Mouse (Mus musculus) T-helper 2 cell (primary cell): ENCODE data around the gene Dgcr2.

Experiments used
- in situ Hi-C: fragments of 300-600 bp; cut with MboI, MseI; formaldehyde crosslinking; loops from one replicate; pipeline ENCODE4 v1.15.1; 2025; ENCODE audit warnings: high pct_unique_total_duplicates

The Dgcr2 gene

DNA sequence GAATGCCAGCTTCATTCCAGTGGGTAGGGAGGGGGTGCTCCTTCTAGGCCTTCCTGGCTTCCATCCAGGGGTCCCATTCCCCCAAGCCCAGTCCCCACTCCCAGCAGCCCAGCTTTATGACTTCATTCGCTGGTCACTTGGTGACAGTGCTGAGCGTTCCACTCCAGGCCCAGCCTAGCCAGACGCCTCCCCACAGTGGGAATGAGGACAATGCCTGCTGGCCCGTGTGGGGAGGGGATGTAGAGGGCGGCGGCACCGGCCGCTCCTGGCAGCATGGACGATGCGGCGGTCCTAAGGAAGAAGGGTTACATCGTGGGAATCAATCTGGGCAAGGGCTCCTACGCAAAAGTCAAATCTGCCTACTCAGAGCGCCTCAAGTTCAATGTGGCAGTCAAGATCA lies at the start of gene Dgcr2, which contains the start of gene Tssk2:
Dgcr2 (minus strand) TSS at position 101 of the 400 bp plus-strand sequence.
Tssk2 (plus strand) TSS at position 176 of the 400 bp plus-strand sequence.
- in situ Hi-C loops = no loop called here

DNA sequence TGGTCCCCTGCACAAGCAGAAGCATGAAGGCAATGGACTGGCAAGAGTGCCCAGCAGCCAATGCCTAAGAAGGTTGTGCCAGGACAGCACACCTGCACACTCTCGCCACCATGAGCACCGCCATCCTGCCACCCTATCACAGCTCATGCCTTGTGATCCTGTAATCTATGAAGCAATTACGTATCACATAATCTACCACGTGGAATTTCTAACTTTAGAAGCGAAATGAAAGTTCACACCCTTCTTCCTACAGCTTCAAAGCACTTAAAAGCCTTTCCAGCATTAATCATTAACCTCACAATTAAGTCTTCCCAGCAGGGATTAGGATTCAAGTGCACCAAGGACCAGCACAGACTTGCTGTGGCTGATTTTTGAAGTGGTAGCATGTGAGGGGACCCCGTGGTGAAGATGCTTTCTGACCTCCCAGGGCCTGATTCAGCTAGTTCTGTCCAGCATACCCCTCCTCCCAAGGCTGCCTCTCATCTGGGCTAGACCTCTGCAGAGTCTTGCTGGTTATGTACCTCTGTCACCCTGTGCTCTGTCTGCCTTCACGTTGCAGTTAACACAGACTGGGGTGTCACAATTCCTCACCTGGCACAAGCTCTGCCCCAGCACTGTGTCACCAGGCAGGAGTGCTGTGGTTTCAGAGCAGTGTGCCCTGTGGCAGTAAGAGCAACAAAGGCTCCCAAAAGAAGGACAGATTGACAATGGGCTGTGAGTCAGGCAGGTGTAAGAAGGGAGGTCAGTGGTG lies 46.9 kb upstream of the Dgcr2 start:
- in situ Hi-C loops = no loop called here

DNA sequence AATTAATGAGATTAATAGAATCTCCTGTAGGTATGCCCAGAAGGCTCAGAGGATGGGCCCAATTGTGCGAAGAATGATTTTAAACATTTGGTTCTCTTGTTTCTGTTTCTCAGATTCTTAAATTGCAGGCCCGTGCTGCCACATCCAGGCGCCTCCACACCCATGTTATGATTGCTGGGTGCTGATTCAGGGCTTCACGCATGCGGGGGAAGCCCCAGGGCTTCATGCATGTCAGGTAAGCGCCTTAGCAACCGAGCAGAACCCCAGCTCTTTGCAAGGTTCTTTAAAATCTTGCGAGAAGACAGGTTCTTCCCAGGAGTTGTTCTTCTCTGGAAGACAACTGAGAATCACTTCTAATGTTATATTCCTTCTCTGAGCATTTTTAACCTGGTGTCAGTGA lies 45.1 kb upstream of the Dgcr2 start:
- in situ Hi-C loops = no loop called here

DNA sequence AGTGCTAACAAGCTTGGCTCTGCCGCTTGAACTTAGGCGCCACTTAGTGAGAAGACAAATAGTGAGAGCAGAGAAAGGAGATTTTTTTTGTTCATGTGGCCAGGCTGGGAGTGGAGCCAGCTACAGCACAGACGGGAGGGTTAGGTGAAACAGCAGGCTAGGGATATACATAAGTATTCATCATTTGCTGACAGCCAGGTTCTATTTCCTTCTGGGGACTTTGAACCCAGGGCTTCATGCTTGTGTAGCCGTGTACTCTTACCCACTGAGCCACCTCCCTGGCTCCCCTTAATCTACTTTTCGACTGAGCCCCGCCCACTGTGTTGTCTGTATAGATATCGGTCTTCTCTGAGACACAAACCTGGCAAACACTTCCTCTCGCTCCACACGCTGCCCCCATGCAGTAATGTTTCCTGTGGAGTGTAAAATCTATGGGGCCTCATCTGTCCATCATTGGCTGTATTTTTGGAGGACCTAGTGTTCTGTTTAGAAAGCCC lies 40.9 kb upstream of the Dgcr2 start:
- in situ Hi-C loops = no loop called here

DNA sequence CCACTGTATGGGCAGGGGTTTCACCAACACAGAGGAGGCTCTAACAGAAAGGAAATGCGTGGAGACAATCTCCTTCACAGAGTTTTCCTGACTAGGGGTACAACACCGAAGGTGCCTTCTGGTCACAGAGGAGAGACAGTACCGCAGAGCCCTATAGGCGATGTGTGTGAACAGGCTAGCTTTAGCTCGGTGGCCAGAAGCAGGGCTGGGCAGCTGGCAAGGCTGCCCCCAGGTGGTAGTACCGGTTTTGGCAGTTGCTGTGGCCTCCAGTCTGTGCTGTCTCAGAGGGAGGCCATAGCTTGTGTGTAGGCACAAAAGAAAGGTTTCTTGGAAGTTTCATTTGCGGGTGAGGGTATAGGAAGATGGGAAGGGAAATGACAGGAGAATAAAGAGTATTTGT lies 40.5 kb upstream of the Dgcr2 start:
- in situ Hi-C loops = no loop called here

DNA sequence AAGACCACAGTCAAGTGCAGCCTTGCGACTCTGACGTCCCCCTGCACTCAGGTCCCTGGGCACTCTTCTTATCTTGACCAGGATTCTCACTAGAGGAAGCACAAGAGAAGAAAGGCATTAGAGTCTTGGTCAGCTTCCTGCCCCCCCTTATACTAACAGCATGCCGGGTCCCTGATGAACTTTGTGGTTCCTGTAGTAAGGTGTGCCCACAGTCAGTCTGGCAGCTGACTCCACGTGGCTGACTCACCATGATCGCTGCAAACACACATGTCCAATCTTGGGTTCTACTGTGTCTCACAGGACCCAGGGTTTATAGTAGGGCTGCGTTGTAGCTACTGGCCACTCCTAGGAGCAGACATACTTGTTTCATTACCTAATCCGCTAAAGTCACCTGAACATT lies 39.8 kb upstream of the Dgcr2 start:
- in situ Hi-C loops = no loop called here

DNA sequence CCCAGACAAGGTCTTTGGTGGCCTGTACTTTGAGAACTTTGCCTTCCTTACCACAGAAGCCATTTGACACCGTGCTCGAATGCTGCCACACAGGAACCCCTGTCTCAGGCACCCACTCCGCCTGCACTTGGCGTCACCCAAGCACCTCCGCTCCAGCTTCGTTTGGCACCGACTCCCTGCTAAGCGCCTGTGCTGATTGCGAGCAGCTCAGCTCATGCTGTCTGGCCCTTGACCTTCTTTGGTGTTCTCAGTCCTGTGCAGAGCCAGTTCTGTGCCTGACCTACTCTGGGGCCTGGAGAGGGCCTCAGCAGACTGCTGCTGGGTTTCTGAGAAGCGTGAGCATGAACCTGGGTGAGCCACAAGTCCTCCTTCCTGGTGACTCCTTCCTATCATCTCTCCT lies 38.4 kb upstream of the Dgcr2 start:
- in situ Hi-C loops = no loop called here

DNA sequence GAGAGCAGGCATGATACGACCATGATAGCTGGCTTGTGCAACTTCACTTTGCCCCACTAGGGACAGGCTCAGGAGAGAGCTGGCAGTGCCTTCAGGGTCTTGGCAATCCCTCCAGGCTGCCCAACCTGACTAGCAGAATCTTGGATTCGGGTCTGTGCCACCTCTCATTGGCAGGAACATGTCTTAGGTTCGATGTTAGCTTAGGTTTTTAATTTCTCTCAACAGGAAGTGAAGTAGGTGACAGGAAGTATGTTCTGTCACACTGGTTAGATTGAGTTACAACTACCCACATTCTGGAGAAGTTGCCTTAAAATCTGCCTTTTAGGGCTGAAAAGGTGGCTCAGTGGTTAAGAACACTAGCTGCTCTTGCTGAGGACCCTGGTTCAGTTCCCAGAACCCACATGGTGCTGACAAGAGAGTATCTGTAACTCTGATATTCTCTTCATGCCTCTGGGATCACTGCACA lies 36.1 kb upstream of the Dgcr2 start:
- in situ Hi-C loops = no loop called here

DNA sequence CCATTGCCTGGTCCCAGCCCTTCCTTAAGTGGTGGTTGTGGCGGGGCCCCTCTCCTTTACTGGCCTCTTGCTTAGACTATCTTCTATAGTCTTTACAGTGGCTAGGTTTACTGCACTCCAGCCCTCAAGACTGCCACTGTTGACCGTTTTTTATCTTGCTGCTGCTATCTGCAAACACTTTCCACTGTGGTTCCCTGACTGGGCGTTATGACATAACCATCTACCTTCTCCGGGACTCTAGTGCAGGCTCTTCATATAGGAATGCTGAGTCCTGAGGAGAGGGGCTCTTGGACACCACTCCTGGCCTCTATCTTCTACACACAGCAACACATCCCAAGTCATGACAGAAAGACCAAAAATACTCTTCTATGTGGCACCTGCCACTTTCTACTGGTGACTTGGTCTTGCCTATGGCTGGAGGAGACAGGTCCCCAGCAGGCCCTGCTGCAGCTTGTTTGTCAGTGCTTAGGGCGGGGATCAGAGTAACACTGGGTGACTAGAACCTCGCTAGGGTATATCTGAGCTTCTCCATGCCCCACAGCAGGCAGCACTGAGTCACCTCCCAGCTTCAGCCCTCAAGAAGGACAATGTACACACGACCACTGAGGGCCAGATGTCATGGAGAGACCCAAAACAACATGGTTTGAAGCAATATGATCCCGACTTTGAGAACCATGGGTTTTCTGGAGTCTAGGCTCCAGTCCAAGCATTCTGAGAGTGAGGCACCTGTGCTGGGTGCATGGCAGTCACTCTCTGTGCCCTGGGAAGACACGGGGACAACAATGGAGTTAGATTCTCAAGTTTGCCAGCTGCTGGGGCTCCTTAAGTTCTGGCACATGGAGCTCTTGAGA lies 35.5 kb upstream of the Dgcr2 start:
- in situ Hi-C loops = no loop called here

DNA sequence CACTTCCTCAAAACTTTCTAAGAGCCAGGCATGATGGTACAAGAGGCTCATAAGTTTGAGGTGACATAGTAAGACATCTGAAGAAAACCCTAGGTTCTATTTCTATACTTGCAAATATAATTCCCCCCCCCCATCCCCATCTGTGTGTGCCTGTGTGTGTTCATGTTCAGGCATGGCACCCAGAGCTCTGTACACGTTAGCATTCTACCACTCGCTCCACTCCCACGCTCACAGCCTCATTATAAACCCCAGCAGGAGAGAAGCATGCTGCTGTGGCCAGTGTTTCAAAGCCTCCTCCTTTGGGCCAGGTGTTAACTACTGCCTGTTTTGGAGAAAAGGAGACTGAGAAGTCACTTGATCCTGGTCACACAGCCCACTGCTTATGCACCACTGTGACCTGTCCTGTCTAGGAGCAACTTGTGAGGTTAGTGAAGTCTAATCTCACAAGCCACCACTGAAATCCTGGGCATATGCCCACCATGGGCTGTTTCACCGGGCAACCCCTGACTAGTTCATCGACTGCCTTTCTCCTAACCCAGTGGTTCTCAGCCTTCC lies 33.6 kb upstream of the Dgcr2 start:
- in situ Hi-C loops = no loop called here

DNA sequence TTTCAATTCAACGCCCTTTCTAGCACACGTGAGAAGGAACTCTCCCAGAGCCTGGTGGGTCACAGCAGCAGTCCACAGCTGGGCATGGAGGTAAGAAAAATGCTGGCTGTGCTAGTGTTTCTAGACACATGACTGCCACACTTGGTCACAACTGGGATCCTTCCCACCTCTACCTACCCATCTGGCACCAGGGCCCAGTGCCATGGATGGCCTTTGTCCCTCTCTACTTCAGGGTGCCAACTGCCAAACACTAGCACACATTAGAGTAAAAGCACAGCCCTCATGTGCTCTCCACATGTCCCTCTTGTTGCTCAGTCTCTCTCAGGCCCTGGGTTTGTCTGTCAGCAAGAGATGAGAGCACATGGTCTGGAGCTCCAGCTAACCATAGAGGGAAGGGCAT lies 31.3 kb upstream of the Dgcr2 start:
- in situ Hi-C loops = no loop called here

DNA sequence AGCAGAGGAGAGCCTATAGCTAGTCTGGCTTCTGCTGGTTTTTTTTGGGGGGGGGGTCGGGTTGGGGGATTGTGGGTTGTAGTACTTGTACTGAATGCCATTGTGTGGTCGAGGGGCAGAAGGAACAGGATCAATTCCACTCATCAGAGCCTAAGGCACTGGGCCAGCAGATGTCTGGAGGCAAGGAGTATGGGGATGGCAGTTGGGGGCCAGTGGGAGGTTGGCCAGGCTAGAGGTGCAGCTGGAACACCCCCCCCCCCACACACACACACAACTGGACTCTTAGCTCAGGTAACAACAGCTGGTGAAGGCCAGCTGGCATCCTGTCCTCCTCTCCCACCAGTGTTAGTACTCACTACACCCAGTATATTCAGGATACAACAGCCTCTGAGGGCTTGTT lies 30.8 kb upstream of the Dgcr2 start:
- in situ Hi-C loops = no loop called here

DNA sequence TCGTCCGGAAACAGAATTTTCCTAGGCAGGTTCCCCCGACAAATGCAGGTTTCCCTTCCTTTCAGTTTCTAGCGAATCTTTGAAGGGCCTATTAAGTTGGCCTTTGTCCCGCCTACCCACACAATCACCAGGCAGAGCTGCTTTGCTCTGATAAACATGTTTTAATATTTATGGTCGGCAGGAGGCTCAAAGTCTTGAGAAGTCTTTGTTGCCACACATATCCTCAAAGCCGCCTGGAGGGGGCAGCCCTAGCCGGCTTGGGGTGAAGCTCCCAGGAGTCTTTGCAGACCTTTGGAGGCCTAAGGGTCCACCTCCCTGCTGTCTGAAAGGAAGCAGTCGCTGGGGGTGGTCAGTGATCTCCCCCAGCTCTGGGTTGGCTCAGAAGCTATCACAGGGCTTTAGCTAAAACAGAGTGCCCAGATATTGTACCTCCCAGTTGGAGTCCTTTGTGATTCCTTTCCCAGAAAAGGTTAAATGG lies 30.3 kb upstream of the Dgcr2 start:
- in situ Hi-C loops = no loop called here

DNA sequence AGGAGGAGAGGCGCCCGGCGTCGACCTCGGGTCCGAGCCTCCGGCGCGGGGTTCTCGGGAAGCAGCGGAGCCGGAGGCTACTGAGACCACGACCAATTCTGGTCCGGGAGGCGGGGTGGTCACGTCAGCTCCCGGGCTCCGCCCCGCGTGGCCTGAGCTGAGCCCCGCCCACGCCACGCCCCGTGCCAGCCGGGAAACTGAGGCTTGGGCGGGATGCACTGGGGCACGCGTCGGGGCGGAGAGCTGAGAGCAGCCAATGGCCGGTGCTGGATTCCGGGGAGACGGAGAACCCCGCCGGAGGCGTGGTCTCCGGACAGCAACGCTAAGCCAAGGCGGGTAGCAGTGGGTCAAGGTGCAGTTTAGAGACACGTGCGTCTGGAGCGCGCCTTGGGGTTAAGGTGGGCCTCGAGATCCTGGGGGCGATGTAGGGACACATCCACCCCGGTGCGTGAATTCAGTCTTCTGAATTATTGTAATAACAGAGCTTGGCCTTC lies 29.8 kb upstream of the Dgcr2 start, which contains the start of gene Slc25a1:
Slc25a1 (minus strand) TSS at position 133 of the 494 bp plus-strand sequence.
- in situ Hi-C loops = no loop called here

DNA sequence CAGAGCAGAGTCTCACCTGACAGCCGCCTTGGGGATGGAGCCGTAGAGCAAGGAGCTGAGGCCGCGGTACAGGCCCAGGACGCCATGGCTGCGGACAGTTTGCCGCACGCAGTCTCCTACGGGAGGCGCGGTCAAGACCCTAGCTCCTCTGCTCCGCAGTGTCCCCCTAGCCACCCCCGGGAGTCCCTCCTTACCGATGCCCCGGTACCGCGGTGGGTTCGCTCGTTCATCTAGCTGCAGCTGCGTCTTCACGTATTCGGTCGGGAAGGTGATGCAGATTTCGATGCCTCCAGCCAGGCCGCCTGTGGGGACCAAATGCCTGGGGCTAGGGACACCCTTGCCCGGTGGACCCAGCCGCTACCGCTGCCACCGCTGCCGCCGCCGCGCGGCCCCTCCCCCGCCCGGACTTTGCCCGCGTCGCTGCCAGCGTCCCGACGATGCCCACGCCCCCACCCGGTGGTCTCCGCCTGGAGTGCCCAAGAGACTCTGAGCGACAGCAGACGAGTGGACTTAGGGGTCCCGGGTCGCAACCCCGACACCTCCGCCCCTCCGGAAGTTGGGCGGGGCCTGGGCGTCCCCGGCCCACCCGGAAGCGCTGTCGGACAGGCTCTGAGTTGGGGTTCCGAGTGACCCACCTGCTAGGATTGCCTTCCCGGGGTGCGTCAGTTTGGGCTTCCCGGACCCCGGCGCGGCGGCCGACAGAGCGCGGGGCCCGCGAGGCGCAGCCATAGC lies 29.2 kb upstream of the Dgcr2 start:
- in situ Hi-C loops = no loop called here

DNA sequence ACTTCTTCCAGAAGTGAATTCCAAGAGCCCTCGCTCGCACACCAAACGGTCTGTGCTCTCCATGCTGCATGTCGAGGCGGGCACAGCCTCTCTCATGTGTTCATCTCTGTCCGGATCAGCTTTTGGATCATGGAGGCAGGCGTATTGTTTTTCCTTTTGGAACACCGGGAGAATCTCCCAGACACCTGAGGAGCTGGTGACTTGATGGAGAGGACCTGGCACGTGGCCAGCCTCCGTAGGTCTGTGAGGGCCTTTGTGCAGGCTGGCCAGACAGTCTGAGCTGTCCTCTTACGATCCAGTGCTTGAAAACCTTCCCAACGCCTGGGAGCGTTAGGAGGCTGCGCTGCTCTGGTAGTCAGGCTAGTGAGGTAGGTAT lies 23.8 kb upstream of the Dgcr2 start:
- in situ Hi-C loops = no loop called here

DNA sequence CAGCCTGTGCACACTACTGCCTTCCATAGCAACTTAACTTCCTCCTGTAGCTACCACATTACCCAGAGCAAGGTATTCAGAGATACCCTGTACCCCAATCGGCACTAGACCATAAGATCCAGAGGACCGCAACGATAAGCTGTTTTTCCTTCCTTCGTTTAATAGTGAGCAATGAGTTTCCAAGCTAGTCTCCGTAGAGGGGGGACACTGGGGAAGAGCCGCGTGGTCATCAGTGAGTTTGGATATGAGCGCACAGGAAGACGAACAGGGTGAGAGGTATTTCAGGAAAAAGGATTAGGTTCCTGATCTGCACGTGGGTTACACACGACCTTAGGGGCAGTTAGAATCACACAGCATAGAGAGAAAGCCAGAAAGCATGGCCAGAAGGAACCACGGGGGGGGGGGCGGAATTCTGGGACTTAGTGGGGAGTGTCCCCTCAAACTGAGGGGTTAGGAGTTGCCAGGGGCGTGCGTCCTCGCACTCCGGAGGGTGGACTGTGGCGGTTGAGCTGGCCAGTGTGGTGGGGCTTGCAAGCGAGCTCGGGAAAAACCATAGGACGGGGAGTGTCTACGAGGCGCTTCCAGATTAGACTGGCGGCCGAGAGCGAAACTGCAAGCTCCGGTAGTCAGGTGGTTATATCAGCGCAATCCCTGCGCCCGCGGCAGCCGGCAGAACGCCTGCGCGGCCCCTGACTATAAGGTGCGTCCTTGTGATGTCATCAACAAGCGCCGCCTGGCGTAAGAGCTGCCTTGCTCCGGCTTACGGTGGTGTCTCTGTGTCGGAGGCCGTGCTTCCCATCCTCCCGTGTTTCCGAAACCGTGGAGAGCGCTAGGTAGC lies 23.2 kb upstream of the Dgcr2 start:
- in situ Hi-C loops = no loop called here

DNA sequence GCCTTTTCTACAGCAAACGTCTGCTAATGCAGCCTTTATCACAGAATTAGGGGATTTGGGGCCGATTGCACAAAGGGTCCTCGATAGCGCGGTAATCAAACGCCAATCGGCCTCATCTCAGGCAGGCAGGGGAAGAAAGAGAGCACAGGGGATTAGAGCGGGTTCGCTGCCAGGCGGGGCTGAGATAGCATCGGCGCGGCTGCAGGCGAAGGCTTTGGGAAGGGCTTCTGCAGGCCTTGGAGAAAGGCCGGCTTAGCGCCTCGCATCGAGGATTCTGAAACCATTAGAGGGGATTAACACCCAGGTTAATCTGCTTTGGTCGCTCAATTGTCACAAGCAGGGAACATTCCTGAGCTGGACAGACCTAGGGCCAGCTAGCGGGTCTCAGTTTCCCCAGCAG lies 22.2 kb upstream of the Dgcr2 start:
- in situ Hi-C loops = no loop called here

DNA sequence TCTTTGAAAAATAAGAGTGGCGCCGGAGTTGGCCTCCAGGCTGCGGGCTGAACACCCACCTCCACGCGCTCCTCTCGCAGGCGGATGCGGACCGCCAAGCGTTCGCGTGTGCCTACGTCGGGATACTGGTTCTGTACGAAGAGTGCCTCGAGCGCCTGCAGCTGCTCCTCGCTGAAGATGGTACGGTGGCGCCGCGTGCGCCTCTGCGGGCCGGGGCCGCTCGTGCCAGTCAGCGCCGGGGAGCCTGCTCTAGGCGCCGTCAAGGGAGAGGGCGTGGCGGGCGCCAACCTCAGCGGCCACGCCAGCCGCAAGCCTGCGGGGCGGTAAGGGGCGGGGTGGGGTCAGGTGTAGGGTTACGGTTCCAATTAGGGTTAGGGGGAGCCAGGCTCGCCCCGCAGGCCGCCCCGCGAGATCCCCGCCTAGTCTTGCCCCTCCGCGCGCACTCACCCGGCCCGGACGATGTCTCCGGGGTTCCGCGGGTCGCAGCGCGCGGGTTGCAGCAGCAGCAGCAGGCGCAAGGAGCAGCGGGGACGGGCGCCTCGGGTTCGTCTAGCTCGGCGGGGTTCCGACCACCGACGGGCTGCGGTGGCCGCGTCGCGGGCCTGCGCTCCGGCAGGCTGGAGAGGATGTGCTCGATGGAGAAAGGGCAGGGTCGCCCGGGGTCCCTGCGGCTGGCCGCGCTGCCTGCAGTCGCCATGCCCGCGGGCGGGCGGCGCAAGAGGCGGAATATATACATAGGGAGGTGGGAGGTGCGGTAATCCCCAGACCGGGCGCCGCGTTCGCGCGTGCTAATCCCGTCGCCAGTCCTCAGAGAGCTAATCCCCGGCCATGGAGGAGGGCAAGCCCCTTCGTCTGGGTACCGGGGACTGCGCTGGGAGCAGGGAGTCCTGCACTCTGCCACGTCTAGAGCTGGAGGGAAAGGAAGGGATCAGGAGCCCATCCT lies 16.2 kb upstream of the Dgcr2 start, which contains the start of gene Gsc2:
Gsc2 (minus strand) TSS at position 753 of the 943 bp plus-strand sequence.
- in situ Hi-C loops = loop anchor here (10.0 kb wide), 1 partner anchor 890 kb away; no protein-coding TSS in a partner anchor
